Mouse (Mus musculus): ENCODE measurements at regions not wholly inside any gene's neighbourhood (a gene's known extent, or its start where the extent isn't known, plus 50 kb on each side); places are given as distances from the start of the nearest gene placed in this dataset.

GRCm38 (mm10) chr13:37637151-37637550, 141.0 kb upstream of the Rreb1 start:
- Histone ChIP-seq H3K27me3 (replicated peaks) (no peaks in the 10 kb centered on the region), H3K9ac (no peak overlapping the region), H3K4me1 (no peaks in the 10 kb centered on the region), H3K4me3 (no peak overlapping the region), H3K4me2 (no peak overlapping the region), H3K27ac (no peak overlapping the region), H3K9me3 (no peaks in the 10 kb centered on the region), H3K36me3 (replicated peaks) (no peaks in the 10 kb centered on the region)
- 94% methylated on average over 10 of the region's 10 CpGs for WGBS
- ATAC-seq (replicated peaks): no peak

DNA sequence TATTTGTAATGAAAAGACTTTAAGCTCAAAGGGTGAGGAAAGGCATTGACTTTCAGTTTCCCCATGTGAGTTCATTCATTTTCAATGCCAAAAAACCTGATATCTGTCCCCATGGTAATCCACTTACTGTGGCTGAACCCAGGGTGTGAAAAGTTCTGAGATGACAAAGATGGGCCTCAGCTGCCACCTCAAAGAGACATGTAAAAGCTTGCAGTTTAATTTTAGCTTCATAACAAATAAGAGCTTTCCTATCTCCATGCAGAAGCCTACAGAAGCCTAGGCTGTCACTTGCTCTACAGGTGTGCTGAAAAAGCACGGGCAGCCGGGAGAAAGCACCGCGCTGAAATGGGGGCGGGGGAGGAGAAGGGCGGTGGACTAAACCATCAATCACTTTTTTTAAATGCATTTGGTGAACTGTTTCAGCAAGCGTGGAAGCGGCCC, 140.1 kb upstream of the Rreb1 start:
- no peaks in the 10 kb centered on the region for H3K27me3 ChIP-seq (replicated peaks)
- no peak for ATAC-seq (replicated peaks)
- no peaks in the 10 kb centered on the region for H3K36me3 ChIP-seq (replicated peaks)
- no peak overlapping the region for H3K4me3 ChIP-seq
- H3K9me3 ChIP-seq: no peaks in the 10 kb centered on the region
- H3K9ac ChIP-seq: no peak overlapping the region
- H3K27ac ChIP-seq: no peak overlapping the region
- peaks cover 7% of the 10 kb centered on the region; the same call in 1 of the 2 replicates for H3K4me1 ChIP-seq
- WGBS: 59% methylated on average over 8 of the region's 8 CpGs
- H3K4me2 ChIP-seq: no peak overlapping the region

DNA sequence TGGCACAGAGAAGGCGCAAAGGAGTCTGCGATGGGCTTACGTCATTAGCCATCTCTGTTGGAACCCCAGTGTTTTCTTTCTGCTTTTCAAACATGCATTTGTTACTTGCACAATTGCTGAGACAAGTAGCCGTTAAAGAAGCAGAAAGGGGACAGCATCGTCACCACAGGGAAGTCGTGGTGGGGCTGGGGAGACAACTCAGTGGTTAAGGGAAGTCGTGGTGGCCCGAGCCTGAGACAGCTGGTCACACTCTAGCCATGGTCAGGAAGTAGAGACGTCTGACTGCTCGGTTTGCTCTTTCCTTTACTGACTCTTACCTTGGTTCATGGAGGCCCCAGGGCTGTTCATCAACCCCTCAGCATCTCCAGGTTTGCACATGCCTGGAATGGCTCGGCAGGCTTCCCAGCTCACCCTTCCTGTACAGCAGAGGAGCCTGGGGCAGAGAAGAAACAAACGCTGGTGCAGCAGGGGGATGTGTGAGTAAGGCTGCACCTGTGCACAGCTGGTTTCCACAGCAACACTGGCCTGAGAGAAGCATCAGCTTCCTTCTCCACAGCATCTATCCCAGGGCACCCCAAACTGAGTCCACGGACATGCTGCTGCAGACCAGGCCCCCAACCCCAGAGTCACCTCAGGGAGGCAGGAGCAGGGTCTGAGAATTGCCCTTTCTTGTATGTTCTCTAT, 135.6 kb upstream of the Rreb1 start:
- 0 out of 2 replicates have a peak overlapping the region, but pooled peaks have one; percentile 25 for H3K27ac ChIP-seq
- no peaks in the 10 kb centered on the region for H3K36me3 ChIP-seq (replicated peaks)
- H3K27me3 ChIP-seq (replicated peaks): no peaks in the 10 kb centered on the region
- no peak overlapping the region for H3K4me3 ChIP-seq
- no peak overlapping the region for H3K4me2 ChIP-seq
- H3K4me1 ChIP-seq: peaks cover 7% of the 10 kb centered on the region; the same call in 1 of the 2 replicates
- ATAC-seq (replicated peaks): peak; percentile 70; the same call in 1 of the 2 replicates
- H3K9me3 ChIP-seq: no peaks in the 10 kb centered on the region
- no peak overlapping the region for H3K9ac ChIP-seq
- 57% methylated on average over 13 of the region's 13 CpGs for WGBS

DNA sequence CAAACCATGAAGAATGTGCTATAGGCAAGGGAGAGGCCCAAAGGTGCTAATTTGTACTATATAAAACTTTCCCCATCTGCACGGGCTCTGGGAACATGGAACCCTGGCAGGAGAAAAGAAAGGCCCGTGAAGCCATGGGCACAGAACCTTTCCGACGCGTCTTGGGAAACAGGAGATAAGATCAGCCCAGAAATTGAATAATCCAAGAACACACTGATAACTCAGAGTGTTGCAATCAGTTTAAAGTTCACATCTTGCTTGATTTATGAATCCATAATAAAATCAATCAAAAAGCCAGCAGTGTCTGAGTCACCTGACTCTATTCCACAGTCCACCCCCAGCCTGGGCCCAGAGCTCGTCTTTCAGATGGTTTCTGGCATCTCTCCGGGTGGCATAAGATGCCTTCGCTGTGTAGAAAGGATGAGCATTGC, 133.4 kb upstream of the Rreb1 start:
- Histone ChIP-seq H3K36me3 (replicated peaks) (no peaks in the 10 kb centered on the region), H3K27me3 (replicated peaks) (no peaks in the 10 kb centered on the region), H3K4me1 (peaks cover 7% of the 10 kb centered on the region; the same call in 1 of the 2 replicates), H3K9ac (no peak overlapping the region), H3K4me2 (no peak overlapping the region), H3K9me3 (no peaks in the 10 kb centered on the region), H3K4me3 (no peak overlapping the region), H3K27ac (no peak overlapping the region)
- ATAC-seq (replicated peaks): no peak
- WGBS: 84% methylated on average over 8 of the region's 8 CpGs

GRCm38 (mm10) chr13:37649467-37650080, 128.6 kb upstream of the Rreb1 start:
- 69% methylated on average over 9 of the region's 9 CpGs for WGBS
- Histone ChIP-seq H3K27me3 (replicated peaks) (no peaks in the 10 kb centered on the region), H3K4me2 (no peak overlapping the region), H3K4me3 (no peak overlapping the region), H3K27ac (no peak overlapping the region), H3K4me1 (no peaks in the 10 kb centered on the region), H3K9ac (no peak overlapping the region), H3K9me3 (no peaks in the 10 kb centered on the region), H3K36me3 (replicated peaks) (no peaks in the 10 kb centered on the region)
- no peak for ATAC-seq (replicated peaks)

DNA sequence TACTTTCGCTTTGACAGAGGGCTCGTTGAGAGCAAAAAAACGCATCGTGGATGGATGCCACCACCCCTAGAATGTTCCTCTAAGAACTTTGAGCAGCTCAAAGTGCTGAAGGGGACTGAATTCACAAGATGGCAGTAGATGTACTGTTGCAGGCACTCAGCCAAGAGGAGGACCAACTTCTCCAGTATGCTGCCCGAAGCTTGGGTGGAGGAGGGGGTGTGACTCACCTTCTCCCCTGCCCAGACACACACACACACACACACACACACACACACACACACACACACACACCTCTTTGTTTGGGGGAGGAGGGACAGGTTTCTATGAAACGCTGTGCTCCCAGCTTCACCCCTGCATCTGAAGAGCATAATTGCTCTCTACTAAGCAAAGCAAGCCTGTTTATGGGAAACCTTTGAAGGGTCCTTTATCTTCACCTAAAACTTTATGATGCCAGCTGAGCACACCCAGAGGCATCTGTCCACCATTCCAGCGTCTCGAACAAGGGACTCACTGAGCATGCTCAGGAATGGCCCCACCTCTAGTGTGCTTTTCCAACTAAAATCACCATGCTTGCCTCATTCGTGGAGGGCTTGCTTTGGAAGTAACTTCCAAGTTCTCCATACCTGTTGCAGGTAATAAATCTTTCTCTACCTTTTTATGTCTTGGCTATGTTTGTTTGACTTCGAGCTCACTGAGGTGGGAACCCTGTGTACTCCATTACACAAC, 126.8 kb upstream of the Rreb1 start:
- Histone ChIP-seq H3K27me3 (replicated peaks) (no peaks in the 10 kb centered on the region), H3K36me3 (replicated peaks) (no peaks in the 10 kb centered on the region), H3K4me3 (no peak overlapping the region), H3K4me2 (no peak overlapping the region), H3K9me3 (no peaks in the 10 kb centered on the region), H3K4me1 (no peaks in the 10 kb centered on the region), H3K9ac (no peak overlapping the region), H3K27ac (no peak overlapping the region)
- ATAC-seq (replicated peaks): no peak
- WGBS: 86% methylated on average over 10 of the region's 10 CpGs

GRCm38 (mm10) chr13:37654651-37655050, 123.5 kb upstream of the Rreb1 start:
- Histone ChIP-seq H3K4me2 (no peak overlapping the region), H3K36me3 (replicated peaks) (no peaks in the 10 kb centered on the region), H3K27ac (no peak overlapping the region), H3K4me1 (no peaks in the 10 kb centered on the region), H3K4me3 (no peak overlapping the region), H3K27me3 (replicated peaks) (no peaks in the 10 kb centered on the region), H3K9ac (no peak overlapping the region), H3K9me3 (no peaks in the 10 kb centered on the region)
- no peak for ATAC-seq (replicated peaks)
- WGBS: 89% methylated on average over 5 of the region's 5 CpGs

- no peaks in the 10 kb centered on the region for H3K27me3 ChIP-seq (replicated peaks)
- no peak overlapping the region for H3K9ac ChIP-seq
- no peak overlapping the region for H3K4me2 ChIP-seq
- no peaks in the 10 kb centered on the region for H3K36me3 ChIP-seq (replicated peaks)
- H3K27ac ChIP-seq: no peak overlapping the region
- no peak for ATAC-seq (replicated peaks)
- no peaks in the 10 kb centered on the region for H3K9me3 ChIP-seq
- H3K4me3 ChIP-seq: no peak overlapping the region
- 79% methylated on average over 16 of the region's 16 CpGs for WGBS
- no peaks in the 10 kb centered on the region for H3K4me1 ChIP-seq
Measured at GRCm38 (mm10) chr13:37657248-37657647, 121.0 kb upstream of the Rreb1 start.

DNA sequence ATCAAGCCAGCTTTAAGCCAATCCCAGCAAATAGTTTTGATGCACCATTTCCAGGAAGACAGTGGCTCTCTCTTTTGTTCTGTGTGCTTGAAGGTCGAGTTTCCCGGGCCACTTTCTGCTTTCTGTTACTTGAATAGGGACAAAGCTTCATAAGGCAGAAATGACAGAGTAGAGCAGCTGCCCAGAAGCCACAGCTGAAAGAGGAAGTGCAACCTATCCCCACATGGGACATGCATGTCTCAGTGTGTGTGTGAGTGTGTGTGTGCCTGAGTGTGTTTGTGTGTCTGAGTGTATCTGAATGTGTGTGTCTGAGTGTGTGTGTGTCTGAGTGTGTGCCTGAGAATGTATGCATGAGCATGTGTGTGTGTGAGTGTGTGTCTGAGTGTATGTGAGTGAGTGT, 120.2 kb upstream of the Rreb1 start:
- H3K27me3 ChIP-seq (replicated peaks): no peaks in the 10 kb centered on the region
- no peaks in the 10 kb centered on the region for H3K4me1 ChIP-seq
- no peaks in the 10 kb centered on the region for H3K9me3 ChIP-seq
- H3K9ac ChIP-seq: no peak overlapping the region
- 48% methylated on average over 2 of the region's 2 CpGs for WGBS
- no peaks in the 10 kb centered on the region for H3K36me3 ChIP-seq (replicated peaks)
- no peak overlapping the region for H3K4me2 ChIP-seq
- H3K4me3 ChIP-seq: no peak overlapping the region
- ATAC-seq (replicated peaks): no peak
- H3K27ac ChIP-seq: no peak overlapping the region

GRCm38 (mm10) chr13:37658519-37658918, 119.7 kb upstream of the Rreb1 start:
- H3K27me3 ChIP-seq (replicated peaks): no peaks in the 10 kb centered on the region
- no peak overlapping the region for H3K9ac ChIP-seq
- no peak overlapping the region for H3K27ac ChIP-seq
- no peaks in the 10 kb centered on the region for H3K36me3 ChIP-seq (replicated peaks)
- WGBS: 88% methylated on average over 6 of the region's 6 CpGs
- no peaks in the 10 kb centered on the region for H3K4me1 ChIP-seq
- ATAC-seq (replicated peaks): no peak
- H3K9me3 ChIP-seq: no peaks in the 10 kb centered on the region
- no peak overlapping the region for H3K4me3 ChIP-seq
- H3K4me2 ChIP-seq: no peak overlapping the region

DNA sequence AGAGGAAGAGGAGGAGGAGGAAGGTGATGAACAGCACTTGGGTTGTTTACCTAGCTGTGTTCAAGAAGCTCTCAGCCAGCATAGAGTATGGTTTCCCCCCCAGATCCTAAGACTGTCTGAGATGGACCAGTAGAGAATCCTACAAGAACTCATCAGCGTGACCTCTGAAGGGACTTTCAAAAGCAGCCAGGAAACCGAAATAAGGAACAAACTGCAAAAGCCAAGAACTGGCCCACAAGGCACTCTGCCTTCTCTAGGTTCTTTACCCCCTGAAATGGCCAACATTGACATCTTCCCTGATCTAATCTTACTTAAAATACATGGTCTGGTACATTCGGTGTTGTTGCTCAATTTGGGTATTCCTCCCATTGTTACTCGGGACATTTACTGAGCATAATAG, 118.1 kb upstream of the Rreb1 start:
- H3K27ac ChIP-seq: no peak overlapping the region
- no peaks in the 10 kb centered on the region for H3K9me3 ChIP-seq
- H3K4me1 ChIP-seq: no peaks in the 10 kb centered on the region
- no peak overlapping the region for H3K4me2 ChIP-seq
- H3K9ac ChIP-seq: no peak overlapping the region
- H3K27me3 ChIP-seq (replicated peaks): no peaks in the 10 kb centered on the region
- 90% methylated on average over 4 of the region's 4 CpGs for WGBS
- no peaks in the 10 kb centered on the region for H3K36me3 ChIP-seq (replicated peaks)
- ATAC-seq (replicated peaks): no peak
- H3K4me3 ChIP-seq: no peak overlapping the region

DNA sequence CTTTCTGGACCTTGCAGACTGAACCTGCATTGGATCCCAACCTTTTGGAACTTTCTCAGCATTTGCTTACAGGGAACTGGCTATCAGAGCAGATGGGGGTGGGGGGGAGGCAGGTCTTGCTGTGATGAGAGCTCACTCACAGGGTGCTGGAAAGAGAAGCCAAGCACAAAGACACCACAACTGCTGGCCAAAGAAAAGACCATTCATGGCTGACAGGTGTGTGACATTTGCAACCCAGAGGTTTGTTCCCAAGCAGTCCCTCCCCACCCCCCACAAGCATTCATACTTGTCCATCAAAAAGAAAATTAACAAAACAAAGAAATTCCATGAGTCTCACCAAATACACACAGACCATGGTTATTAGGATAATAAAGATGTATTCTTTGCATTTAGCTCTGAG, 117.5 kb upstream of the Rreb1 start:
- no peaks in the 10 kb centered on the region for H3K36me3 ChIP-seq (replicated peaks)
- H3K4me3 ChIP-seq: no peak overlapping the region
- no peak overlapping the region for H3K9ac ChIP-seq
- no peak for ATAC-seq (replicated peaks)
- no peaks in the 10 kb centered on the region for H3K4me1 ChIP-seq
- H3K27me3 ChIP-seq (replicated peaks): no peaks in the 10 kb centered on the region
- H3K9me3 ChIP-seq: no peaks in the 10 kb centered on the region
- no peak overlapping the region for H3K27ac ChIP-seq
- H3K4me2 ChIP-seq: no peak overlapping the region

All from midbrain, embryonic 15.5 days (tissue).